Mouse (Mus musculus) c-Kit-positive CD71-positive TER-119-negative erythroid progenitor cells, embryonic 14.5 days (primary cell): ENCODE data around the gene Map3k4.
A peak's percentile ranks its signal among the peaks of the same experiment; 100 is the strongest.

Source experiments
- DNase-seq: peaks from one replicate; pipeline ENCODE4 v3.0.0-alpha.2; 2013; ENCODE audit warnings: low read depth

Map3k4 gene

DNA sequence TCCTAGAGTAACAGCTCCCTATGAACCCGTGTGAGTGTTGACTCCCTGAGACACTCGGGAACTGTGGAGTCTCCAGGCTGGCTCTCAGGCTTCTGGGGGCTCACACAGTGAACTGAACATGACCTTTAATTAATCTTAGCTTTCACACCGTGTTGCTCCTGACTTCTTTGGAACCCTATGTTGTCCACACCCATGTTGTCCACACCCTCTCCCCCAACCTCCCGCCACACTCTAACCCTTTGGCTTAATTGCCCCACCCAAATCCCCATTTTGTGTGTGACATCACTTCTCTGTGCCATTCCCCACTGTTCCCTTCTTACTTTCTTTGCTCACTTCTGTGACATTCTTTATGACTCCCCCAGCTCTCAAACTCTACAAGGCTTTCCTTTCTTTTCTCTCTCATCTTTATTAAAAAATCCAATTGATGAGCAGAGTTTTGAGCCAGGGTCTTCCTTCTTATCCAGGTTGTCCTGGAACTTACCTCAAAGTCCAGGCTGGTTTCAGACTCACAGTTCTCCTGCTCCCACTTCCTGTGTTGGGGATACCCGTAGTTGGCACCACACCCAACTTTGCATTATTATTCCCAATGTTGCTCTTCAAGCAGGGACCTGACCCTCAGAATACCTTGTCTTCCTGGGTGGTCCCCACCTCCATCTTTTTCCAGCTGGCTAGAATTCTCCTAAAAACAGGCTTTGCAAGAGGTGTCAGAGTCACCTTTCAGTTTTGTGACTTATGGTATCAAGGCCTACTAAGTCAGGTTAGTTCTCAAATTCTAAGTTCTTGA, 135.7 kb downstream of the Map3k4 start:
- peak; percentile 29 for DNase-seq

DNA sequence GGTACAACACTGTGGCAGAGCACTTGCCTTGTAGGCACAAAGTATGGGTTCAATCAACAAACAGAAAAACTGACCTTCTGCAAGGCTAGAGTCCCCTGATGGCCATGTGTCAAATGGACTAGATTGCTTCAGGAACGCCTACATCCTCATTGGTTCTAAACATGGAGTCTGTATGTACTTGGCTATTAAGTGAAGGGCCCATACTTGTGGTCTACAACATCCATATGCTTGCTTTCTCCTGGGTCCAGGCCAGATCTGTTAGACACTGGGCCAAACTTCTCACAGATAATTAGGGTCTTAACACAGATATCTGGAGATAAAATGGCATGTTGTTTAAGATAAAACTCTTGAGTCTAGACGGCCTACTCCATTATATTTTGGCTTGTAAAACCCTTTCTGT, 138.8 kb downstream of the Map3k4 start:
- DNase-seq: no peak

DNA sequence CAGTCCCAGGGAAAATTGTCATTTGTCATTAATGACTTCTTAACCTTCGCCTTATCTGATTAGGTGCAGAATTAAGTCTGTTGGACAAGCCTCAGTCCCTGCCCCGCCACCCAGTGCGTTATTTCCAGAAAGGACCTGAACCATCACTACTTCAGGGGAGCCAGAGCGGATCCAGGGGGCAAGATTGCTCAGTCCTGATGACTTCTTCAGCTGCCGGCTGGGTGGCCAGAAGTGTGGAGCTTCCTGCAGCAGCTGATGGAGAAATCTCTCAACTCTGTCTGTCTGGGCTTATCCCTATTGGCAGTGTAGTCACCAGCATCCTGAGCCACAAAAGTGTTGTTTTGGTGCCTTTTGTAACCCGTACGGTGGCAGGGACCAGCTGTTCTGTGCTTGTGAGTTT, 139.3 kb downstream of the Map3k4 start:
- DNase-seq: no peak
